Comparison of ENCODE assay signal across 9 mouse cellular contexts in the genomic region with DNA sequence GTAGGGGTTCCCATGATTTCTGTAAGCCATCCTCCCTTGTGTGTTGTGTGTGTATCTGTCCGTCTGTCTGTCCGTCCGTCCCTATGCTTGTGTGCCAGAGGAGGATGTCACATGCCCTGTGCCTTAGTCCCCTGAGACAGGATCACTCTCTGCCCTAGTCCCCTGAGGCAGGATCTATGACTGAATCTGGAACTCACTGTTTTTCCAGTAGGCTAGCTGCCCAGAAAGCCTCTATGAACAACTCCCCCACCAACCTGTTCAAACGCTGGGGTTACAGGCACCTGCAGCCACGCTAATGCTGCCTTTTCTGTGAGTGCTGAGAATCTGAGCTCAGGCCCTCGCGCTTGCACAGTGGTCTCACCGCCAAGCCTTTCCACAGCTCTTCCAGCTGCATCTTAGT.
A peak's percentile ranks its signal among the peaks of the same experiment; 100 is the strongest.
DNase-seq lines count a peak whose midpoint lies in the region; ATAC-seq and TF ChIP-seq lines count a peak whose summit lies in the region.
"Had no signal": no experiment of that assay in that cellular context is flagged by ENCODE, and none has a peak within 500 bp of the region (broad histone marks: within the 10 kb centered on the region; RNA-seq: fewer than 3 reads in every experiment).

No protein-coding gene starts in this region.

- H3K9me3 ChIP-seq in forebrain, embryonic 16.5 days (ENCODE audit: control insufficient read depth, low read length): no peaks in the 10 kb centered on the region
- no peaks in the 10 kb centered on the region for H3K9me3 ChIP-seq in midbrain, embryonic 16.5 days (replicated peaks; ENCODE audit: control insufficient read depth, low read length, poor library complexity, severe bottlenecking)
- H3K9me3 ChIP-seq: neural tube, embryonic 12.5 days had no signal

- 45% methylated on average over 8 of the region's 8 CpGs for WGBS in forebrain, embryonic 16.5 days
- 46% methylated on average over 8 of the region's 8 CpGs for WGBS in midbrain, embryonic 16.5 days

- H3K4me1 ChIP-seq in forebrain, embryonic 16.5 days (replicated peaks; ENCODE audit: control insufficient read depth, insufficient read depth, low read length): peaks cover 46% of the 10 kb centered on the region
- H3K4me1 ChIP-seq in midbrain, embryonic 16.5 days (ENCODE audit: control insufficient read depth, insufficient read depth, low read length): peaks cover 29% of the 10 kb centered on the region

- no peaks in the 10 kb centered on the region for H3K36me3 ChIP-seq in forebrain, embryonic 16.5 days (ENCODE audit: control insufficient read depth, insufficient read depth)
- H3K36me3 ChIP-seq in midbrain, embryonic 16.5 days (ENCODE audit: control insufficient read depth, insufficient read depth, low read length): no peaks in the 10 kb centered on the region
- H3K36me3 ChIP-seq: neural tube, embryonic 12.5 days had no signal

- no peak for TF ChIP-seq CTCF in left cerebral cortex, adult 2 months (IDR thresholded peaks at IDR 0.05)

- no peaks in the 10 kb centered on the region for H3K27me3 ChIP-seq in forebrain, embryonic 16.5 days (replicated peaks; ENCODE audit: control insufficient read depth, insufficient read depth, low read length)
- no peaks in the 10 kb centered on the region for H3K27me3 ChIP-seq in midbrain, embryonic 16.5 days (ENCODE audit: control insufficient read depth, insufficient read depth, low read depth, low read length)
- H3K27me3 ChIP-seq: neural tube, embryonic 12.5 days had no signal

- H3K9ac ChIP-seq in forebrain, embryonic 16.5 days (replicated peaks; ENCODE audit: low read depth, low read length): peak overlapping the region; percentile 27; the same call in 1 of the 2 replicates
- H3K9ac ChIP-seq in midbrain, embryonic 16.5 days (ENCODE audit: low read depth, low read length): no peak overlapping the region
- H3K9ac ChIP-seq: neural tube, embryonic 12.5 days had no signal

- intact Hi-C loops in left cerebral cortex, adult 2 months (cut with DNase I): loop anchor here (5.0 kb wide), 2 partner anchors 52 to 208 kb away; no protein-coding TSS in a partner anchor
- intact Hi-C loops in left cerebral cortex, postnatal 36 days (cut with DNase I): loop anchor here (5.0 kb wide), 2 partner anchors 48 to 83 kb away; partner anchors contain the start of gene Dapk1

- H3K4me2 ChIP-seq in forebrain, embryonic 16.5 days (ENCODE audit: low read length): 0 out of 2 replicates have a peak overlapping the region, but pooled peaks have one; percentile 20
- H3K4me2 ChIP-seq in midbrain, embryonic 16.5 days (ENCODE audit: low read length): no peak overlapping the region
- H3K4me2 ChIP-seq: neural tube, embryonic 12.5 days had no signal

- H3K4me3 ChIP-seq in left cerebral cortex, adult 2 months: no peak overlapping the region
- no peak overlapping the region for H3K4me3 ChIP-seq in forebrain, embryonic 16.5 days (replicated peaks; ENCODE audit: low read length)
- H3K4me3 ChIP-seq in midbrain, embryonic 16.5 days (ENCODE audit: low read depth, low read length): no peak overlapping the region
- H3K4me3 ChIP-seq: neural tube, embryonic 12.5 days had no signal

- DNase-seq in frontal cortex, postnatal 14 days (ENCODE audit: low spot score in 2 of 2): no peak
- DNase-seq in left cerebral cortex, adult 2 months (ENCODE audit: extremely low spot score in 1 of 2, low spot score in 2 of 2): no peak
- DNase-seq in left cerebral cortex, postnatal 36 days (ENCODE audit: low spot score in 2 of 2): no peak
- no peak for DNase-seq in right cerebral cortex, postnatal 25 days
- no peak for DNase-seq in layer of hippocampus, adult 11-12 months (ENCODE audit: low spot score)

- peak overlapping the region; percentile 83 for H3K27ac ChIP-seq in left cerebral cortex, adult 2 months
- peak overlapping the region; percentile 86 for H3K27ac ChIP-seq in forebrain, embryonic 16.5 days (ENCODE audit: low read length)
- peak overlapping the region; percentile 67 for H3K27ac ChIP-seq in midbrain, embryonic 16.5 days (ENCODE audit: low read length)
- H3K27ac ChIP-seq: neural tube, embryonic 12.5 days had no signal

- ATAC-seq in frontal cortex, adult (ENCODE audit: low TSS enrichment): peak; percentile 13; the same call in 1 of the 2 replicates
- ATAC-seq in forebrain, embryonic 16.5 days: peak; percentile 17; the same call in 1 of the 2 replicates
- no peak for ATAC-seq in midbrain, embryonic 16.5 days
